Mouse (Mus musculus) neural tube, embryonic 13.5 days (tissue): ENCODE measurements at regions not wholly inside any gene's neighbourhood (a gene's known extent, or its start where the extent isn't known, plus 50 kb on each side); places are given as distances from the start of the nearest gene placed in this dataset.
"Not testable (repeated sequence)": the region's sequence is repeated elsewhere in the genome, so short reads cannot be mapped to it uniquely, and the experiment has no call there.

Experiments
- ATAC-seq: fragments of 200-750 bp; cut with Nextera tagmentation; 2 replicates; pipeline ENCODE4 v1.8.0; 2017; ENCODE audit warnings: low read depth, mild to moderate bottlenecking, moderate TSS enrichment, moderate library complexity
- H3K27ac ChIP-seq: fragments of 300-500 bp; sonication (generic); replicated peaks from 2 replicates; pipeline ENCODE4 v1.5.1; 2015; ENCODE audit warnings: moderate library complexity, mild to moderate bottlenecking, inconsistent platforms
- H3K27me3 ChIP-seq: fragments of 300-500 bp; sonication (generic); 2 replicates; pipeline ENCODE4 v1.6.1; 2015; ENCODE audit warnings: mild to moderate bottlenecking, inconsistent platforms
- H3K36me3 ChIP-seq: fragments of 300-500 bp; sonication (generic); 2 replicates; pipeline ENCODE4 v1.6.1; 2015; ENCODE audit warnings: mild to moderate bottlenecking, inconsistent platforms
- H3K4me1 ChIP-seq: fragments of 300-500 bp; sonication (generic); replicated peaks from 2 replicates; pipeline ENCODE4 v1.6.1; 2015; ENCODE audit warnings: inconsistent platforms
- H3K4me2 ChIP-seq: fragments of 300-500 bp; sonication (generic); 2 replicates; pipeline ENCODE4 v1.6.1; 2015; ENCODE audit warnings: inconsistent platforms, mild to moderate bottlenecking, moderate library complexity
- H3K4me3 ChIP-seq: fragments of 300-500 bp; sonication (generic); 2 replicates; pipeline ENCODE4 v1.5.1; 2015; ENCODE audit warnings: mild to moderate bottlenecking, inconsistent platforms
- H3K9ac ChIP-seq: fragments of 300-500 bp; sonication (generic); 2 replicates; pipeline ENCODE4 v1.6.1; 2015; ENCODE audit warnings: moderate library complexity, mild to moderate bottlenecking, inconsistent platforms
- H3K9me3 ChIP-seq: fragments of 300-500 bp; sonication (generic); 2 replicates; pipeline ENCODE4 v1.6.1; 2016; ENCODE audit warnings: inconsistent platforms
- WGBS: fragments of 180-500 bp; shearing (Covaris S2); methylation state at CpG from one replicate; pipeline ENCODE4 v1.1.7; 2015; 5-methylcytosine and 5-hydroxymethylcytosine counted together

DNA sequence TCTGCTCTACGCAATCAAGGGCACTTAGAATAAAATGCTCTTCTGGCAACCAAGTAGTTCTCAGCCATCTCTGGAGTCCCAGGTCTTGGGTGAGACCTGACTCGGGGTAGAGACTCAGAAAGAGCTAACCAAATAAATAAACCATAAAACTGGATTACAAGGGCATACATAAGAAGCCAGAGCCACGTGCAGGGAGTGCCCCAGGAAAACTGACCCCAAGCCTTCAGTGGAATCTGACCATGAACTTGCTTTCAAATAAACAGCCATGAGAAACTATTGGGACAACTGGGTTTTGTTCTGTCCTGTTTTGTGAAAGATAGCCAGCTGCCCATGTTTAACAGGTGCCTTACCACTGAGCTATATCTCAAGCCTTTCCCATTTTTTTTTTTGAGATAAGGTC lies 170.3 kb downstream of the Tomm20 start:
- 72% methylated on average over 3 of the region's 3 CpGs for WGBS
- Histone ChIP-seq H3K36me3 (no peaks in the 10 kb centered on the region), H3K9ac (no peak overlapping the region), H3K4me1 (no peaks in the 10 kb centered on the region), H3K4me3 (no peak overlapping the region), H3K4me2 (no peak overlapping the region), H3K9me3 (no peaks in the 10 kb centered on the region), H3K27ac (no peak overlapping the region), H3K27me3 (no peaks in the 10 kb centered on the region)
- no peak for ATAC-seq

DNA sequence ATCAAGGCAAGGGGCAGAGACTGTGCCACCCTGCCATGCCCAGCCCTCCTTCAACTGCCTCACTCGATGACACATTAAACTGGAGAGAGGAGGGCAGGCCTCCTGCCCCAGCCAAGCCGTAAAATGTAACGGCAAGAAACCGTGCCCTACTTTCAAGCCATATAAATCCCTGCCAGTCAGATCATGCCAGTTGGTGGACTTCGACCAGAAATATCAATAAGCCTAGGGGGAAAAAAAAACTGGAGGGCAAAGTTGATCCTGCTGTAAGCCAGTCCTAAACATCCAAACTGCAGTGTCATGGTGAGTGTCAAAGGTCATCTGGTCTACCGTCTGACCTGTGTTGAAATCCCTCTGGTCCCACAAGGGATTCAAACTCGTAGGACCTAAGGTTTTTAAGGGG lies 170.8 kb downstream of the Tomm20 start:
- H3K4me1 ChIP-seq, result no peaks in the 10 kb centered on the region
- no peak overlapping the region for H3K27ac ChIP-seq
- no peak overlapping the region for H3K4me2 ChIP-seq
- ATAC-seq, result no peak
- H3K9me3 ChIP-seq, result no peaks in the 10 kb centered on the region
- 76% methylated on average over 7 of the region's 7 CpGs for WGBS
- H3K4me3 ChIP-seq, result no peak overlapping the region
- no peak overlapping the region for H3K9ac ChIP-seq
- no peaks in the 10 kb centered on the region for H3K36me3 ChIP-seq
- no peaks in the 10 kb centered on the region for H3K27me3 ChIP-seq

DNA sequence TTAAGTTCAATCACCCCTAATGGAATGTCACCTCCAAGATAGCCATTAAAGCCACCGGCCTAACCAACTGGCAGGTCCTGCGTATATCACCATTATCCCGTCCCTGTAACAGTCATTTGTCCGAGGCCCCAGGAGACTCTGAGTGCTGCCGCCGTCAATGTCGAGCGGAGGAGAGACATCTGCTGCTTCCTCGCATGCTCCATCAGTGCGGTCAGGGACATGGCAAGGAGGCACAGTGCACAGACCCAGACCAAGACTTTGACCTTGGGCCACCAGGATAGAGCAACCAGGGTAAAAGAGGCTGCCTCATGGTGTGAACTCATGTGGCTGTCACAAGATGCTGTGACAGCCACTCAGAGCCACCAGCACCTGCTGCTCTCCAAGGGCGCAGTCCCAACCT lies 172.9 kb downstream of the Tomm20 start:
- no peaks in the 10 kb centered on the region for H3K9me3 ChIP-seq
- H3K27me3 ChIP-seq, result no peaks in the 10 kb centered on the region
- H3K4me1 ChIP-seq, result no peaks in the 10 kb centered on the region
- no peak for ATAC-seq
- H3K4me2 ChIP-seq, result no peak overlapping the region
- no peaks in the 10 kb centered on the region for H3K36me3 ChIP-seq
- H3K4me3 ChIP-seq, result no peak overlapping the region
- H3K9ac ChIP-seq, result no peak overlapping the region
- no peak overlapping the region for H3K27ac ChIP-seq
- WGBS, result 60% methylated on average over 11 of the region's 11 CpGs

DNA sequence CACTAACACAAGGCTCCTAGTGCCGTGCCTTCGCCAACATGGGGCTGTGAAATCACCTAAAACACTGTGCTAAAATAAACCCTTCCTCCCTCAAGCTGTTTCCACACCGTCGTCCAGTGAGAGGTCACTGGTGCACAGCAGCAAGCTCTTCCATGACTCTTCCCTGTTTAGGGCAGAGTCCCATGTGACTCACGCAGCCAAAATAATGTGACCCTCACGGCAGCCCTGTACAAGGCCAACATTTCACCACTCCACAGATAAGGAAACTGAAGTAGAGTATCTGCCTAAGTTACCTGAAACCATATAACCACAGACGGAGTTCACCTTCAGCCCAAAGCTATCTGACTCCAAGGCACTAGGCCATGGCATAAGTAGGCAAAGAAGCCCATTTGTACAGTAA lies 173.4 kb downstream of the Tomm20 start:
- 88% methylated on average over 7 of the region's 7 CpGs for WGBS
- no peak overlapping the region for H3K27ac ChIP-seq

DNA sequence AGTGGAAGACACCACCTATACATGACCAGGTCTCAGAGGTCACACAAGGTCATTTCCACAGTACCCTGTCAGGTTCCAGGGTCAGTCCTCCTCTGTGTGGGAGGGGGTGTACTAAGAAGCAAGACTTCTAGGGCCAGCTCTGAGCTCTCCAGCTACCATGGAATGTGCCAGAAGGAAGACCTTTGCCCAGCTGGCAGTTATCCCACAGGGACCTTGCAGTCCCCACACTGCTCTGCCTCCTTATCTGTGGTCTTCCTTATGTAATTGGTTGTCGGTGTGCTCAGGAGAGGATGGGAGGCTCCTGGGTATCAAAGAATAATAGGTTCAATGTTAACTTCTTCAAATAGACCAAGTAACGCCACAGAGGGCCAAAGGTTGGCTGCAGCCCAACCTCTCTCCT lies 175.3 kb downstream of the Tomm20 start:
- not testable (repeated sequence) for H3K4me2 ChIP-seq, ATAC-seq, H3K36me3 ChIP-seq, H3K9me3 ChIP-seq, H3K9ac ChIP-seq, H3K4me3 ChIP-seq, H3K27me3 ChIP-seq, H3K27ac ChIP-seq, H3K4me1 ChIP-seq
- WGBS, result 87% methylated on average over 2 of the region's 2 CpGs

More for the DNA sequence above, 173.4 kb downstream of the Tomm20 start:
- no peak overlapping the region for H3K4me2 ChIP-seq
- H3K36me3 ChIP-seq, result no peaks in the 10 kb centered on the region
- H3K4me3 ChIP-seq, result no peak overlapping the region
- no peak for ATAC-seq
- H3K9me3 ChIP-seq, result no peaks in the 10 kb centered on the region
- H3K27me3 ChIP-seq, result no peaks in the 10 kb centered on the region
- H3K4me1 ChIP-seq, result no peaks in the 10 kb centered on the region
- no peak overlapping the region for H3K9ac ChIP-seq

DNA sequence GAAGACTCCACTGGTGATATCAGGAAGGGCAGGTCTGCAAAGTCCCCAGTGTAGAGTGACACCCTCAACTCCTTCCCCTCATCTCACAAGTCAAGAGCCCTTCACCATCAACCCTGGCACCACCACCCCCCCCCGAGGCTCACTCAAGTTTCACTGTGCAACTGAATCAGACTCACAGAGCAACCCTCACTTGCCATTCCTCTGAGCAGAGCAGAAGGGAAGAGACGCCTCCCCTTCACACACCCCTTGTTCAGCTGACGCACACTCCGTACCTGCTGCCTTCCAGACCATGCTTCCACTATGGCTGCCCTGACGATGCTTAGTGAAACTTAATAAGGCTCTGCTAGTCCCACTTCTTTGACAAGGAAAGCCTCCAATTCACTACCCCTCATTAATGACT lies 174.4 kb upstream of the Irf2bp2 start:
- 87% methylated on average over 5 of the region's 5 CpGs for WGBS
- no peaks in the 10 kb centered on the region for H3K9me3 ChIP-seq
- H3K9ac ChIP-seq, result no peak overlapping the region
- H3K4me3 ChIP-seq, result no peak overlapping the region
- H3K27ac ChIP-seq, result no peak overlapping the region
- no peaks in the 10 kb centered on the region for H3K36me3 ChIP-seq
- no peak for ATAC-seq
- H3K27me3 ChIP-seq, result no peaks in the 10 kb centered on the region
- H3K4me2 ChIP-seq, result no peak overlapping the region
- H3K4me1 ChIP-seq, result no peaks in the 10 kb centered on the region

DNA sequence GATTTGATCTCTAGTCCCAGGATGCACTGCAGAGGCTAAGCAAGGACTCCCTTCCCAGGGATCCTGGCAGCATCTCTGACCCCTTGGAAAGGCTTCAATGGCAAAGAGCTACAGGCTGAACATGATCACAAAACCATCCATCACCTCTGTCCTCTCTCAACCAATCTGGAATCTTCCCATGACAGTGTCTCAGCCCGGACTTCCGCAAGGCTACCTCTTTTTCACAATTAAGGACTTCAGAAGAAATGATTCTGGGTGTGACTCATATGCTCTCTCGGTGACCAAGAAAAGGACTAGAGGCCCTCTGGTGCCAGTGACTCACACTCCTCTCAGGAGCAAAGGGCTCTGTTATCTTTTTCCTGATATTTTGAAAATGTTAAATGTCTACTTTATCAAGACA lies 173.6 kb upstream of the Irf2bp2 start:
- Histone ChIP-seq H3K27ac (no peak overlapping the region), H3K4me2 (no peak overlapping the region), H3K36me3 (no peaks in the 10 kb centered on the region), H3K9me3 (no peaks in the 10 kb centered on the region), H3K27me3 (no peaks in the 10 kb centered on the region), H3K4me1 (no peaks in the 10 kb centered on the region), H3K9ac (no peak overlapping the region), H3K4me3 (no peak overlapping the region)
- no peak for ATAC-seq
- WGBS, result 92% methylated on average over 3 of the region's 3 CpGs

DNA sequence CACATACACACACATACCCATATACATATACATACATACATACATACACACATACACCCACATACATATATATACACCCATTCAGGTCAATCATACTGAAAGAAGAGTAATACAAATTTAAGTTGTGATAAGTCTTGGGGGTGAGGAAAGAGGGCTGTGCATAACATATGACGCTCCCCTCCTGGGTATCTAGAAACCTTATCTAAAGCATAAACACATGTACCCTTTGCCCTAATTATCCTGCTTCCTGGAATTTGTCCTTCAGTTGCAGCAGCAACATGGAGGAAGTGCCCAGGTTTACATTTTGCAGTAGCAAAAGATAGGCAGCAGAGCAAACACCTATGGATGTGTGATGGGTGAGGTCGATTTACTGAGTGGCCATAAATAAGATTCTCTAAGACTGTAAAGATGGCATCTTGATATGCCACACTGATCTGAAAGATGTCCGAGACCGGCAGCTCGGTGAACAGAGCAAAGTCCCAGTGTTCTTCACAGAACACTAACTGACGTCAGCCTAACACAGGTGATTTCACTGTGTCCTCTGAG lies 172.0 kb upstream of the Irf2bp2 start:
- no peaks in the 10 kb centered on the region for H3K9me3 ChIP-seq
- H3K4me1 ChIP-seq, result no peaks in the 10 kb centered on the region
- H3K36me3 ChIP-seq, result no peaks in the 10 kb centered on the region
- no peaks in the 10 kb centered on the region for H3K27me3 ChIP-seq
- H3K4me2 ChIP-seq, result no peak overlapping the region
- no peak overlapping the region for H3K27ac ChIP-seq
- H3K9ac ChIP-seq, result no peak overlapping the region
- no peak for ATAC-seq
- 90% methylated on average over 6 of the region's 6 CpGs for WGBS
- no peak overlapping the region for H3K4me3 ChIP-seq

DNA sequence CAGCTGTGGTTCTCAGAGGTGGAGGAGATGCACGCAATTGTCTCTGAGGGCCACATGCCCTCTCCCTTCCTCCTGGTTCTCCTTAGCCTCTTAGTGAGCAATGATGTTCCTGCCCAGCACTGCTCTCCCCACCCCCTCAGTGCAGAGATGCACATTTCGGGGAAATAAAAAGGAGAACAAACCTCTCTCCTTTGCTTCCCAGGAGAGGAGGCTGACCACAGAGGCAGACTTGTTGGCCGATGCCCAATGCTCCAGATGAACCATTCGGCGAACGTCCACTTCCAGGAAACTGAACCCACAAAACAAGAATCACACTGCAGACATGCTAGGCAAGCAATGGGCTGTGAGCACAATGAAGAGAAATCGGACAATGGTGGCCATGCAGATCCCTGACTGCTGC lies 169.8 kb upstream of the Irf2bp2 start:
- Histone ChIP-seq H3K4me1 (no peaks in the 10 kb centered on the region; the same call in 1 of the 2 replicates), H3K27ac (no peak overlapping the region), H3K36me3 (no peaks in the 10 kb centered on the region), H3K4me2 (no peak overlapping the region), H3K27me3 (no peaks in the 10 kb centered on the region), H3K9me3 (no peaks in the 10 kb centered on the region), H3K4me3 (no peak overlapping the region), H3K9ac (no peak overlapping the region)
- 82% methylated on average over 7 of the region's 7 CpGs for WGBS
- no peak for ATAC-seq

DNA sequence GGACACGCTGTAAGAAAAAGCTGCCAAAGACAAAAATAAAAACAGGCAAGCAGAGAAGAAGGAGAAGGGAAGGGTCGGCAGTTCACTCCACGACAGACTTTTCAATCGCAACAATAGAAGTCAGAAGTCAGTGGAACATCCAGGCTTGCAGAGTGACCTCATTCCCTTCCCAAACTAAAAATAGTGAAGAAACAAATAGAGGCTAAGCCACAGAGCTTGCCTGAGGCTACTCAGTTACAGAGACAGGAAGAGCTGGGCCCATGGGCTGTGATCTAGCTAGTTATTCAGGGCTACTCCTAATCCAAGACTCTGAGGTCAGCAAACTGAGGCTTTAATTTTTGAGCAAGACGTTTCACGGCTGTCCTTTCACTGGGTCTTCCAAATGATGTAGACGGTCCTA lies 165.9 kb upstream of the Irf2bp2 start:
- no peaks in the 10 kb centered on the region for H3K27me3 ChIP-seq
- H3K4me3 ChIP-seq, result no peak overlapping the region
- peaks cover under 1% of the 10 kb centered on the region for H3K4me1 ChIP-seq
- ATAC-seq, result no peak
- H3K27ac ChIP-seq, result no peak overlapping the region
- H3K36me3 ChIP-seq, result no peaks in the 10 kb centered on the region
- H3K9ac ChIP-seq, result no peak overlapping the region
- WGBS, result 81% methylated on average over 7 of the region's 7 CpGs
- no peak overlapping the region for H3K4me2 ChIP-seq
- H3K9me3 ChIP-seq, result no peaks in the 10 kb centered on the region

DNA sequence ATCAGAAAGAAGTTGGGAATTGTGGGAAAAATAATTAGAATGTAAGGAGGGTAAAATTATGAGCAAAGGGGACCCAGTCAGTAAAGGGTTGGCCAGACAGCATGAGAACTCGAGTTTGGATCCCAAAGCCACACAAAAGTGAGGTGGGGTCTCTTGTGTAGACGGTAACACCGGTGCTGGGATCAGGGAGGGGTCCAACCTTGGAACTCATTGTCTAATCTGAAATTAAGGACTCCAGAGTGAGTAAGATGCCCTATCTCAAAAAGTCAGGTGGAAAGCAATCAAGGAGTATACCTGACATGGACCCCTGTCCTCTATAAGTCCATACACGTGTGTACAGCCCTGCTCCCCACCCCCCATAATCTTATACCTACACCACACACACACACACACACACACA lies 165.2 kb upstream of the Irf2bp2 start:
- H3K27me3 ChIP-seq, result no peaks in the 10 kb centered on the region

DNA sequence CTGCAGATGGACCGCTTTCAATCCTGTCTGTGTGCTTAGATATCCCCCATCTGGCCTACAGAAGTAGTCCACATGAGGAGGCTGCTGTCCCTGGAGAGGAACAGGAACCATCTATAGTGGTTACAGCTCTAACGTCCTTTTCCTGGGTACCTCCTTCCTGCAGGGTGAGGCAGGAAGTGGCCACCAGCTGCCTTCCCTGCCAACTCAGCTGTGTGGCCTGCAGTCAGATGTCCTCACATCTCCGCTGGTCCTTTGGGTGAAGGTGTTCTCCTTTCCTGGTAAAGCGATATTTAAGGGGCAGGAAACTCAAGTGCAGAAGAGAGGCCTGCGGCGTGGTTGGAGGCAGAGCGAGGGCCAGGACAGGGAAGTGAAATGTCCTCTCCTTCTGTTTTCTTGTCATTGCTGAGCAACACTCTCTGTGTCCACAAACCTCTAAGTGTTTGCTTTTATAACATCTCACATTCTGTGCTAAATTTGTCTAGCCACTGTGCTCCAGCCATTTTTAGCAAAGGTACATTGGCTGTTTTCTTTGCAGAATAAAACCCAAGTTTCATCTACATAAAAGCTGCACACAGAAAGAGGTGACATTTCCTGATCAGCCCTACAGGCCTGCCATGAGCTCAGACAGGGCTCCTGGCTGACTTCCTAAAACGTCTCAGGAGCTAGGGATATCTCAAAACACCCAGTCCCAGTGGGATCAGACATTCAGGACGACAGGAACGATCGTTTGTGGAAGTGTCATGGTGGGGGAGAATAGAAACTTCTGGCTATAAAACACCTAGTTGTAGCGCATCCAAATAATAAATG lies 164.4 kb upstream of the Irf2bp2 start:
- peaks cover 12% of the 10 kb centered on the region for H3K4me1 ChIP-seq
- H3K27ac ChIP-seq, result 0 out of 2 replicates have a peak overlapping the region, but pooled peaks have one; percentile 9
- no peak for ATAC-seq
- no peaks in the 10 kb centered on the region for H3K36me3 ChIP-seq
- H3K4me3 ChIP-seq, result no peak overlapping the region
- 74% methylated on average over 12 of the region's 12 CpGs for WGBS
- H3K9me3 ChIP-seq, result no peaks in the 10 kb centered on the region
- H3K4me2 ChIP-seq, result no peak overlapping the region
- H3K9ac ChIP-seq, result no peak overlapping the region
- H3K27me3 ChIP-seq, result no peaks in the 10 kb centered on the region

More for the DNA sequence above, 165.2 kb upstream of the Irf2bp2 start:
- Histone ChIP-seq H3K27ac (no peak overlapping the region), H3K4me3 (no peak overlapping the region), H3K9me3 (no peaks in the 10 kb centered on the region), H3K36me3 (no peaks in the 10 kb centered on the region), H3K4me2 (no peak overlapping the region), H3K4me1 (peaks cover 8% of the 10 kb centered on the region), H3K9ac (no peak overlapping the region)
- 87% methylated on average over 4 of the region's 4 CpGs for WGBS
- no peak for ATAC-seq
